Mouse (Mus musculus) layer of hippocampus, adult 8-10 months (tissue): Measurements from ENCODE around the gene Npy2r. TPM values are rescaled to one million over a fixed set of nuclear protein-coding genes. Genes with fewer than 3 reads are reported as not detected.

Experiments used
- DNase-seq, 2 experiments: peaks; one replicate each; pipeline ENCODE4 v3.0.0; 2022; ENCODE audit warnings: low spot score in 2 of 2
- total RNA-seq, 4 experiments: library from RNA; stranded (reverse); gene quantifications; 2 replicates each; pipeline ENCODE4 v1.2.4; 2022

Gene Npy2r
- total RNA-seq, result 10 to 100 TPM; 34.1 to 42.8 (median 36.6) TPM

GRCm38 (mm10) chr3:82547908-82548721 is at the start of gene Npy2r:
TSS of gene Npy2r (minus strand) at chr3:82548084.
- no peak for DNase-seq

- DNase-seq, result peak; percentile 19 to 21
These were observed 9.9 kb upstream of the Npy2r start for GRCm38 (mm10) chr3:82557786-82558185.

DNA sequence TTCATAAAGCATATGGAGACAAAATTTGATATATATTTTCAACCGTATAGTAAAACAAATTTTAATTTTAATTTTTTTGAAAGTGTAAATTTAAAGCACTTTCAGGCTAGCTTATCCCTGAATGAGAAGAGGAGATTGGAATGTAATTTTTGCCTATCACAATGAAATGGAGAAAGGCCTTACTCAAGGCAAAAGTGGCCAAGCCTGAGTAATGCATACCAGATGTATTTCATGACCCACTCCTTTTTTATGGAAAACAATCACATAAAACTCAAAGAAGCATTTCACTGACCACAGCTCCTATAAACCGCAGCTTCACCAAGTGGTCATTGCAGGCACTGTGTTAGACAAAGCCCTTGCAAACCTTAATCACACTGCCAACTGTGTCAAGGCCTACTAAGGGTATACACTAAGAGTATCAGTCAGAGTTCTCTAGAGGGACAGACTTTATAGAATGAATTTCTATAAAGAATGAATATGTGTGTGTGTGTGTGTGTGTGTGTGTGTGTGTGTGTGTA is 8.5 kb upstream of the Npy2r start:
- DNase-seq, result no peak

GRCm38 (mm10) chr3:82549932-82550331 is 2.0 kb upstream of the Npy2r start:
- no peak for DNase-seq

- DNase-seq, result no peak
These were observed 869 bp upstream of the Npy2r start for GRCm38 (mm10) chr3:82548753-82549152.

DNA sequence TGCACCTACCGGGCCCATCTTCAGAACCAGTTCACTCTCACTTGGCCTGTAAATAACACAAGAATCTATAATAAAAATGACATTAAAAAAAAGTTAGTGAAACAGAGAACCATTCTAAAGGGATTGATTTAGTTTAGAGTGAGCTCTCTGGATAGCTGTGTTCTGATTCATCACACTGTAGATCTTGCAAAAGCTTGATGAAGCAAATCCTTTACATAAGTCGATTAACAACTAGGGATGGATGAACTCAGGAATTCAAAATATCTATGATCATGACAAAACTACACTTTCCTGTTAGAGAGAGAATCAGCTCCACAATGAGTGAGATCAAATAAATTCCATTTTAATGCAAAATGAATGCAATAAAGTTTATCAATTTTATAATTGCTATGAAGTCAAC is 6.4 kb downstream of the Npy2r start:
- no peak for DNase-seq

- peak; percentile 29 to 53 for DNase-seq
These were observed 7.9 kb downstream of the Npy2r start for GRCm38 (mm10) chr3:82539951-82540350.

DNA sequence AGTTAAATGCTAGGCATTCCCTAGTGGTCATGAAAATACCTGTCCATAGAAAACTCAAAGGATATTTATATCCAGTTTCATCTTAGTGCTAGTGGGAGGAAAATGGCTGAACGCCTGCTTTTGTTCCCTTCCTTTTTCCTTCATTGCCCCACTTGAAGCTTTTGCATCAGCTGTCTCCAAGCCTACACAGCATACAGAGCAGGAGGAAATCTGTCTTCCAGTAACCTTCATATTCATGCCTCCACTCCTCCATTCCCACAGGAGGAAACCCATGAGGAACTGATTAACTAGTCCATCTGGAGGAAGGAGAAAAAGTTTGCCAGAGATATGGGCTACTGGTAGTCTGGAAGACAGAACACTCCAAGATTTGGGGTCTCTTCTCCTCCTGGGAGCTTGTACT is 23.1 kb downstream of the Npy2r start:
- no peak for DNase-seq

GRCm38 (mm10) chr3:82498006-82498405 is 49.9 kb downstream of the Npy2r start:
- DNase-seq, result no peak

Other genes with a start within 250 kb of the Npy2r start
- 10 to 100 TPM; 66.2 to 84.3 (median 78.0) TPM for gene Map9, start 190.0 kb downstream of the Npy2r start, total RNA-seq